Mouse (Mus musculus) cortical plate, adult 2 months (tissue): Measurements from ENCODE around the gene Oasl2. TPM values are rescaled to one million over a fixed set of nuclear protein-coding genes. Genes with fewer than 3 reads are reported as not detected.
"Not testable (repeated sequence)": the region's sequence is repeated elsewhere in the genome, so short reads cannot be mapped to it uniquely, and the experiment has no call there.

Experiments used
- H3K27ac ChIP-seq: fragments of 200-500 bp; 2 replicates; pipeline ENCODE4 v1.5.1; 2012; ENCODE audit warnings: low read length, control low read depth, inconsistent platforms; ENCODE audit not compliant: insufficient read depth
- H3K4me1 ChIP-seq: fragments of 200-500 bp; 2 replicates; pipeline ENCODE4 v1.6.1; 2011; ENCODE audit warnings: low read length; ENCODE audit not compliant: control insufficient read depth, insufficient read depth
- H3K4me3 ChIP-seq: fragments of 200-500 bp; 2 replicates; pipeline ENCODE4 v1.5.1; 2011; ENCODE audit warnings: mild to moderate bottlenecking, low read length, control low read depth; ENCODE audit not compliant: insufficient read depth
- CTCF ChIP-seq: fragments of 200-500 bp; IDR thresholded peaks from 2 replicates; pipeline ENCODE4 v1.5.1; 2011; ENCODE audit warnings: mild to moderate bottlenecking, control low read depth, low read length; ENCODE audit not compliant: insufficient read depth; ENCODE audit errors: extremely low read depth
- POLR2A ChIP-seq: fragments of 200-500 bp; IDR thresholded peaks from 2 replicates; pipeline ENCODE4 v1.6.1; 2011; ENCODE audit warnings: mild to moderate bottlenecking, low read length, control low read depth; ENCODE audit not compliant: insufficient read depth; ENCODE audit errors: extremely low read depth
- polyA plus RNA-seq: library from polyadenylated mRNA; depleted of rRNA; stranded (reverse); fragments of >200 nt; gene quantifications from 2 replicates; pipeline ENCODE4 v1.2.3, GENCODE M21; 2012

The Oasl2 gene
- polyA plus RNA-seq, 1 experiment = 8.6 TPM

GRCm38 (mm10) chr5:114877487-114877886 is 19.2 kb upstream of the Oasl2 start:
- TF ChIP-seq POLR2A = no peak
- no peak for TF ChIP-seq CTCF
- Histone ChIP-seq H3K4me1 (no peaks in the 10 kb centered on the region), H3K27ac (no peak overlapping the region), H3K4me3 (no peak overlapping the region)

- no peak overlapping the region for H3K27ac ChIP-seq
- no peaks in the 10 kb centered on the region for H3K4me1 ChIP-seq
- TF ChIP-seq POLR2A = no peak
- no peak for TF ChIP-seq CTCF
- H3K4me3 ChIP-seq = no peak overlapping the region
Measured at GRCm38 (mm10) chr5:114879399-114879798, 17.3 kb upstream of the Oasl2 start.

- not testable (repeated sequence) for H3K4me1 ChIP-seq, H3K27ac ChIP-seq, H3K4me3 ChIP-seq
Measured at GRCm38 (mm10) chr5:114882319-114882718, 14.4 kb upstream of the Oasl2 start.

GRCm38 (mm10) chr5:114883022-114883421 is 13.7 kb upstream of the Oasl2 start:
- no peak overlapping the region for H3K4me3 ChIP-seq
- TF ChIP-seq CTCF (no peak), POLR2A (no peak)
- H3K27ac ChIP-seq = no peak overlapping the region
- no peaks in the 10 kb centered on the region for H3K4me1 ChIP-seq

- no peak for TF ChIP-seq CTCF
- TF ChIP-seq POLR2A = no peak
- Histone ChIP-seq H3K4me3 (no peak overlapping the region), H3K27ac (no peak overlapping the region), H3K4me1 (no peaks in the 10 kb centered on the region)
Measured at GRCm38 (mm10) chr5:114886801-114887200, 9.9 kb upstream of the Oasl2 start.

- TF ChIP-seq POLR2A (no peak), CTCF (no peak)
- Histone ChIP-seq H3K4me3 (no peak overlapping the region), H3K4me1 (no peaks in the 10 kb centered on the region), H3K27ac (no peak overlapping the region)
Measured at GRCm38 (mm10) chr5:114888995-114889394, 7.7 kb upstream of the Oasl2 start.

- TF ChIP-seq CTCF = no peak
- TF ChIP-seq POLR2A = no peak
- Histone ChIP-seq H3K27ac (no peak overlapping the region), H3K4me3 (no peak overlapping the region), H3K4me1 (no peaks in the 10 kb centered on the region)
Measured at GRCm38 (mm10) chr5:114895542-114895941, 1.2 kb upstream of the Oasl2 start.

- H3K27ac ChIP-seq = 0 out of 2 replicates have a peak overlapping the region, but pooled peaks have one; percentile 36
- peak overlapping the region; percentile 29 for H3K4me3 ChIP-seq
- TF ChIP-seq POLR2A = no peak
- no peak for TF ChIP-seq CTCF
- H3K4me1 ChIP-seq = no peaks in the 10 kb centered on the region
Measured at GRCm38 (mm10) chr5:114897374-114897793, 648 bp downstream of the Oasl2 start.

- Histone ChIP-seq H3K27ac (no peak overlapping the region), H3K4me3 (no peak overlapping the region), H3K4me1 (no peaks in the 10 kb centered on the region)
- TF ChIP-seq CTCF = no peak
- TF ChIP-seq POLR2A = no peak
Measured at GRCm38 (mm10) chr5:114898857-114899256, 2.1 kb downstream of the Oasl2 start.

GRCm38 (mm10) chr5:114902413-114902812 is 5.7 kb downstream of the Oasl2 start:
- Histone ChIP-seq H3K4me3 (no peak overlapping the region), H3K4me1 (no peaks in the 10 kb centered on the region), H3K27ac (no peak overlapping the region)
- peak; percentile 48; the same call in 1 of the 2 replicates for TF ChIP-seq CTCF
- no peak for TF ChIP-seq POLR2A
